Mouse (Mus musculus) heart, adult 2 months (tissue): Measurements from ENCODE around the gene Cttnbp2nl. TPM values are rescaled to one million over a fixed set of nuclear protein-coding genes. Genes with fewer than 3 reads are reported as not detected.
A peak's percentile ranks its signal among the peaks of the same experiment; 100 is the strongest.

Source experiments
- DNase-seq, 2 experiments: peaks; one replicate each; pipeline ENCODE4 v3.0.0; 2021
- H3K27ac ChIP-seq: fragments of 200-600 bp; 2 replicates; pipeline ENCODE4 v1.8.1; 2022
- H3K27me3 ChIP-seq: fragments of 200-500 bp; 2 replicates; pipeline ENCODE4 v1.6.1; 2012; ENCODE audit warnings: mild to moderate bottlenecking, low read length, inconsistent platforms, mixed read lengths; ENCODE audit not compliant: control insufficient read depth, insufficient read depth
- H3K36me3 ChIP-seq: fragments of 200-500 bp; 2 replicates; pipeline ENCODE4 v1.6.1; 2012; ENCODE audit warnings: low read length, inconsistent platforms; ENCODE audit not compliant: control insufficient read depth, insufficient read depth
- H3K4me1 ChIP-seq: fragments of 200-500 bp; 2 replicates; pipeline ENCODE4 v1.6.1; 2011; ENCODE audit warnings: low read length; ENCODE audit not compliant: control insufficient read depth, insufficient read depth
- H3K4me3 ChIP-seq: fragments of 200-600 bp; 2 replicates; pipeline ENCODE4 v1.8.1; 2022
- H3K79me2 ChIP-seq: fragments of 200-500 bp; replicated peaks from 2 replicates; pipeline ENCODE4 v1.6.1; 2012; ENCODE audit warnings: mild to moderate bottlenecking, inconsistent platforms, low read length, moderate library complexity, mixed read lengths; ENCODE audit not compliant: control insufficient read depth, insufficient read depth
- H3K9ac ChIP-seq: fragments of 200-500 bp; 2 replicates; pipeline ENCODE4 v1.6.1; 2012; ENCODE audit warnings: low read depth, mild to moderate bottlenecking, control low read depth, inconsistent platforms, low read length, mixed read lengths
- CTCF ChIP-seq: fragments of 200-600 bp; IDR thresholded peaks from 2 replicates; pipeline ENCODE4 v1.8.1; 2022; ENCODE audit warnings: antibody characterized with exemption, mild to moderate bottlenecking, moderate library complexity
- EP300 ChIP-seq: fragments of 200-500 bp; IDR thresholded peaks from 2 replicates; pipeline ENCODE4 v1.6.1; 2011; ENCODE audit warnings: low read depth, low read length, control low read depth; ENCODE audit not compliant: insufficient read depth
- POLR2A ChIP-seq: fragments of 200-500 bp; IDR thresholded peaks from 2 replicates; pipeline ENCODE4 v1.6.1; 2011; ENCODE audit warnings: mild to moderate bottlenecking, low read depth, low read length, control low read depth; ENCODE audit not compliant: insufficient read depth
- WGBS: fragments of 180-500 bp; shearing (Covaris S2); methylation state at CpG from one replicate; pipeline ENCODE4 v1.1.7; 2018; 5-methylcytosine and 5-hydroxymethylcytosine counted together
- intact Hi-C: fragments of 180-260 bp; cut with DNase I; formaldehyde crosslinking; loops from one replicate; pipeline ENCODE4 v1.15.1; 2025
- polyA plus RNA-seq: library from polyadenylated mRNA; depleted of rRNA; stranded (reverse); fragments of >200 nt; gene quantifications from 2 replicates; pipeline ENCODE4 v1.2.3, GENCODE M21; 2012
- total RNA-seq, 2 experiments: library from RNA; stranded (reverse); gene quantifications; 2 replicates each; pipeline ENCODE4 v1.2.3; 2021

Gene Cttnbp2nl
- total and polyA plus RNA-seq, 3 experiments, result 4.1 to 20.9 (median 15.3) TPM

DNA sequence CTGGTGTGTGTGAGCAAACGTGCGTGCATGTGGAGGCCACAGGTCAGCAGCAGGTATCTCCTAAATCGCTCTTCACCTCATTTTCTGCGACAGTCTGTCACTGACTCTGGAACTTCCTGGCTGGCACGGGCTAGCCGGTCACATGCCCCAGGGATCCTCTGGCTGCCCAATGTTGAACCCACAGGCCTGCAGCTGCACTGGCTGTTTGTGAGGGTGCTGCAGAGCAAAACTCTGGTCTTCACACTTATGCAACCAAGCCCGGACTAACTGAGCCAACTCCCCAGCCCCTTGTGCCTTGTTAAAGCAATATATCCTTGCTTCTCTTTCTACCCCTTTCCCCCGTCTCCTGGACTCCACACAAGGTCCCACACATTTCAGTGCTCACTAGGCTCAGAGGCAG is 5.3 kb downstream of the Cttnbp2nl start:
- peak overlapping the region; percentile 0; the same call in 1 of the 2 replicates for H3K4me3 ChIP-seq
- peaks cover 5% of the 10 kb centered on the region for H3K79me2 ChIP-seq
- DNase-seq, result peak; percentile 80 to 87
- no peak overlapping the region; the same call in 1 of the 2 replicates for H3K9ac ChIP-seq
- peaks cover 21% of the 10 kb centered on the region for H3K4me1 ChIP-seq
- TF ChIP-seq EP300 (0 out of 2 replicates have a peak, but pooled peaks have one; percentile 45), CTCF (no peak), POLR2A (peak; percentile 52; the same call in 1 of the 2 replicates)
- H3K36me3 ChIP-seq, result peaks cover 8% of the 10 kb centered on the region
- peak overlapping the region; percentile 69 for H3K27ac ChIP-seq
- H3K27me3 ChIP-seq, result no peaks in the 10 kb centered on the region
- intact Hi-C loops, result no loop called here
- 5% methylated on average over 8 of the region's 8 CpGs for WGBS

GRCm38 (mm10) chr3:105046870-105047269 is 6.1 kb downstream of the Cttnbp2nl start:
- Histone ChIP-seq H3K9ac (no peak overlapping the region), H3K36me3 (peaks cover 8% of the 10 kb centered on the region), H3K27ac (peak overlapping the region; percentile 69), H3K27me3 (no peaks in the 10 kb centered on the region), H3K4me3 (peak overlapping the region; percentile 0; the same call in 1 of the 2 replicates), H3K79me2 (peaks cover 2% of the 10 kb centered on the region), H3K4me1 (peaks cover 21% of the 10 kb centered on the region)
- TF ChIP-seq POLR2A (no peak), CTCF (no peak), EP300 (no peak)
- intact Hi-C loops, result no loop called here
- 12% methylated on average over 5 of the region's 5 CpGs for WGBS
- no peak for DNase-seq

- Histone ChIP-seq H3K27me3 (no peaks in the 10 kb centered on the region), H3K9ac (no peak overlapping the region), H3K27ac (no peak overlapping the region), H3K79me2 (peaks cover 2% of the 10 kb centered on the region; the same call in 1 of the 2 replicates), H3K4me3 (no peak overlapping the region), H3K36me3 (peaks cover 11% of the 10 kb centered on the region), H3K4me1 (peaks cover 30% of the 10 kb centered on the region)
- DNase-seq, result no peak
- TF ChIP-seq CTCF (peak; percentile 35), POLR2A (no peak), EP300 (no peak)
- 76% methylated on average over 5 of the region's 5 CpGs for WGBS
- intact Hi-C loops, result no loop called here
Observed at GRCm38 (mm10) chr3:105043746-105044145, 9.2 kb downstream of the Cttnbp2nl start.

DNA sequence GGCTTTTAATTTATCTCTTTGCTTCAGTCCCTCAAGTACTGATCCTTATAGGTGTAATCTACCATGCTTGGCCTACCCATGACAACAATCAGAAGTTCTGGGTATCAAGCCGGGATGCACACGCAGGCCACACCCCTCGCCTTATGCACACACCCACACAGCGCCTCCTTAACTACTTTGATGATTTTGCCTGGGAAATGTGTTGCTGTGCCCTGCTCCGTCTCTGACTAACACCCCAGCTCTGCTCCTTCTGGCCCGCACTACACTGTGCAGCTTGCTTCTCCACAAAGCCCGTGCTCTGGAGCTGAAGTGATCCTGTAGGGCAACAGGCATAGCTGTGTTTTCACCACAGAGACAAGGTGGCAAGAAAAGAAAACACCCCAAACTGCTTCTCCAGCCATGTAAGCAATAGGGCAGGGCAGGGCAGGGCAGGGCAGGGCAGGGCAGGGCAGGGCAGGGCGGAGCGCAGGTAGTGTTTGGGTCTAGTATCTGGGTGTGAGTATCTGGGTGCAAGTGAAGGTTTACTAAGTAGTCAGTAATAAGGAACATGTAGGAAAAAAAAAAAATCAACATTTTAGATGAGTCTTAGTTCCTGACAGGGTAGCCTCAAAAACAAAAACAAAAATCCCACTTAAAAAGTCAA is 11.8 kb downstream of the Cttnbp2nl start:
- DNase-seq, result peak in 1 of 2 experiments; percentile 2
- Histone ChIP-seq H3K9ac (no peak overlapping the region), H3K79me2 (peaks cover 2% of the 10 kb centered on the region; the same call in 1 of the 2 replicates), H3K4me1 (peaks cover 37% of the 10 kb centered on the region), H3K4me3 (no peak overlapping the region), H3K27ac (no peak overlapping the region; the same call in 1 of the 2 replicates), H3K27me3 (no peaks in the 10 kb centered on the region), H3K36me3 (peaks cover 26% of the 10 kb centered on the region)
- intact Hi-C loops, result no loop called here
- no peak for TF ChIP-seq EP300
- no peak for TF ChIP-seq POLR2A
- TF ChIP-seq CTCF, result no peak
- 75% methylated on average over 9 of the region's 9 CpGs for WGBS

DNA sequence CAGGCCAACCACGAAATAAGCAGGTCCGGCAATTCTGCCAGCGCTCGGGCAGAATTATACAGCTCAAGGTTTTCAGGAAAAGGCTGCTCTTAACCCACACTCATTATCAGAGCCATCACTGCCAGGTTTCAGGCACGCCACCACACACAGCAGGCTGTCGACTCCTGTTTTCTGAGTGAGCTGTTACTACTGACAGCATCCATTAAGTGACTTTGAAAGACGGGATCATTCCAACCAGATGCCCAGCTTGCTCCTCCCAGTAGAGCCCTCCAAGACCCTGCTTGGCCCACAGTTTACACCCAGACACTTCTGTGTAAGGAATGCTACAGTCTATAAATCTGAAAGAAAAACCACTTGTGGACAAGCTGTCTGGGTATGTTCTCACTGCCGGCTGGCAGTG is 12.9 kb downstream of the Cttnbp2nl start:
- Histone ChIP-seq H3K9ac (no peak overlapping the region; the same call in 1 of the 2 replicates), H3K27me3 (no peaks in the 10 kb centered on the region), H3K4me3 (no peak overlapping the region), H3K27ac (peak overlapping the region; percentile 34), H3K4me1 (peaks cover 37% of the 10 kb centered on the region), H3K36me3 (peaks cover 31% of the 10 kb centered on the region), H3K79me2 (peaks cover 2% of the 10 kb centered on the region; the same call in 1 of the 2 replicates)
- no peak for DNase-seq
- intact Hi-C loops, result no loop called here
- WGBS, result 42% methylated on average over 8 of the region's 8 CpGs
- TF ChIP-seq CTCF (no peak), EP300 (no peak), POLR2A (no peak)

DNA sequence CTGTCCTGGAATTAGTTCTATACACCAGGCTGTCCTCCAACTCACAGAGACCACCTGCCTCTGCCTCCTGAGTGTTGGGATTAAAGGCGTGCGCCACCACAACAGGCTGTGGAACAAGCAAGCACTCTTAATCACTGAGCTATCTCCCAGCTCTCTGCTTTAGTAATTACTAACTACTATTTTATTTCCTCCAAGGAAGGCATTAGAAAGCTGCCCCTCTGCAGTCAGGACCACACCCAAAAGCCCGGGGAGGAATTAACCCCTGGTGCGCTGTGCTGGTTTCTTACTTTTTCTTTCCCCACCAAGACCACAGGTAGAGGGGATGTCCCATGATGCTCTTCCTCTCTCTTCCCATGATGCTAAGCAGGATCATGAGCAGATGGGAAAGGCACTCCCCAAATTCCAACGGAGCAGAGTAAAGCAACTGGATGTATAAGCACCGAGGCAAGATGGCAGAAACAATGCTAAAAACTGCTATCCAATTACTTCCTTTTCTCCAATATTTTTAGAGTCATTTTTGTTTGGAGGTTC is 15.6 kb downstream of the Cttnbp2nl start:
- Histone ChIP-seq H3K36me3 (peaks cover 34% of the 10 kb centered on the region), H3K27me3 (no peaks in the 10 kb centered on the region), H3K9ac (no peak overlapping the region), H3K79me2 (peaks cover 2% of the 10 kb centered on the region; the same call in 1 of the 2 replicates), H3K27ac (peak overlapping the region; percentile 85), H3K4me1 (peaks cover 30% of the 10 kb centered on the region), H3K4me3 (no peak overlapping the region)
- TF ChIP-seq CTCF (no peak), EP300 (no peak), POLR2A (no peak)
- no peak for DNase-seq
- intact Hi-C loops, result loop anchor here (2.0 kb wide), 2 partner anchors 15 kb away; partner anchors contain the start of gene Cttnbp2nl
- WGBS, result 58% methylated on average over 6 of the region's 6 CpGs
